Mouse (Mus musculus) embryonic facial prominence, embryonic 11.5 days (tissue): Measurements from ENCODE around the gene Macrod1. TPM values are rescaled to one million over a fixed set of nuclear protein-coding genes. Genes with fewer than 3 reads are reported as not detected.

ENCODE experiments used
- ATAC-seq: fragments of 200-750 bp; cut with Nextera tagmentation; replicated peaks from 2 replicates; pipeline ENCODE4 v1.8.0; 2017; ENCODE audit warnings: low read depth; ENCODE audit not compliant: insufficient number of reproducible peaks, low FRiP score, low TSS enrichment
- DNase-seq: peaks from one replicate; pipeline ENCODE4 v3.0.0-alpha.2; 2015; ENCODE audit warnings: low spot score
- H3K27ac ChIP-seq: fragments of 300-500 bp; sonication (generic); replicated peaks from 2 replicates; pipeline ENCODE4 v1.5.1; 2014; ENCODE audit warnings: mild to moderate bottlenecking, low read depth, low read length, control low read depth
- H3K27me3 ChIP-seq: fragments of 300-500 bp; sonication (generic); 2 replicates; pipeline ENCODE4 v1.6.1; 2014; ENCODE audit warnings: mild to moderate bottlenecking, low read length, moderate library complexity, mixed read lengths; ENCODE audit not compliant: control insufficient read depth, insufficient read depth
- H3K36me3 ChIP-seq: fragments of 300-500 bp; sonication (generic); replicated peaks from 2 replicates; pipeline ENCODE4 v1.6.1; 2014; ENCODE audit warnings: low read depth, mild to moderate bottlenecking, low read length, moderate library complexity, mixed read lengths; ENCODE audit not compliant: control insufficient read depth, insufficient read depth
- H3K4me1 ChIP-seq: fragments of 300-500 bp; sonication (generic); 2 replicates; pipeline ENCODE4 v1.6.1; 2014; ENCODE audit warnings: low read length, mixed read lengths; ENCODE audit not compliant: control insufficient read depth, insufficient read depth
- H3K4me2 ChIP-seq: fragments of 300-500 bp; sonication (generic); 2 replicates; pipeline ENCODE4 v1.6.1; 2014; ENCODE audit warnings: low read depth, mild to moderate bottlenecking, control low read depth, low read length, moderate library complexity
- H3K4me3 ChIP-seq: fragments of 300-500 bp; sonication (generic); 2 replicates; pipeline ENCODE4 v1.5.1; 2014; ENCODE audit warnings: low read depth, low read length, control low read depth
- H3K9ac ChIP-seq: fragments of 300-500 bp; sonication (generic); replicated peaks from 2 replicates; pipeline ENCODE4 v1.6.1; 2014; ENCODE audit warnings: mild to moderate bottlenecking, control low read depth, low read length
- H3K9me3 ChIP-seq: fragments of 300-500 bp; sonication (generic); replicated peaks from 2 replicates; pipeline ENCODE4 v1.6.1; 2016; ENCODE audit warnings: mild to moderate bottlenecking, low read length, inconsistent platforms, mixed read lengths; ENCODE audit not compliant: control insufficient read depth
- WGBS: fragments of 180-500 bp; shearing (Covaris S2); extraction: QIAGEN DNeasy Blood & Tissue Kit; methylation state at CpG from one replicate; pipeline ENCODE4 v1.1.7; 2014; 5-methylcytosine and 5-hydroxymethylcytosine counted together
- polyA plus RNA-seq: library from polyadenylated mRNA; unstranded; fragments of >200 nt; fragmentation: Nextera tagmentation; extraction: Ambion mirVana; gene quantifications from 2 replicates; pipeline ENCODE4 v1.2.1, GENCODE M21; 2014

Gene Macrod1
- polyA plus RNA-seq, 1 experiment from 2014 or later: 6.9 TPM

GRCm38 (mm10) chr19:7125526-7126156, 69.0 kb downstream of the Macrod1 start:
- Histone ChIP-seq H3K9ac (no peak overlapping the region), H3K36me3 (no peaks in the 10 kb centered on the region), H3K4me3 (no peak overlapping the region), H3K9me3 (no peaks in the 10 kb centered on the region), H3K4me2 (no peak overlapping the region), H3K27me3 (no peaks in the 10 kb centered on the region), H3K27ac (no peak overlapping the region), H3K4me1 (peaks cover 10% of the 10 kb centered on the region)
- WGBS: 87% methylated on average over 4 of the region's 4 CpGs
- no peak for ATAC-seq
- no peak for DNase-seq

- Histone ChIP-seq H3K36me3 (no peaks in the 10 kb centered on the region), H3K4me1 (peaks cover 10% of the 10 kb centered on the region), H3K27ac (no peak overlapping the region), H3K9me3 (no peaks in the 10 kb centered on the region), H3K27me3 (no peaks in the 10 kb centered on the region), H3K9ac (no peak overlapping the region), H3K4me3 (no peak overlapping the region), H3K4me2 (no peak overlapping the region)
- ATAC-seq (no peak), DNase-seq (no peak)
- WGBS: 62% methylated on average over 1 of the region's 1 CpGs
These were observed 69.6 kb downstream of the Macrod1 start for GRCm38 (mm10) chr19:7126209-7126608.

- no peak for ATAC-seq
- WGBS: 67% methylated on average over 2 of the region's 2 CpGs
These were observed 70.3 kb downstream of the Macrod1 start for GRCm38 (mm10) chr19:7126933-7127332.

GRCm38 (mm10) chr19:7128551-7129475, 72.2 kb downstream of the Macrod1 start:
- DNase-seq: peak; percentile 79
- Histone ChIP-seq H3K27me3 (no peaks in the 10 kb centered on the region), H3K9ac (peak overlapping the region; percentile 9; the same call in 1 of the 2 replicates), H3K4me2 (no peak overlapping the region), H3K4me1 (peaks cover 10% of the 10 kb centered on the region), H3K27ac (peak overlapping the region; percentile 52; the same call in 1 of the 2 replicates), H3K4me3 (no peak overlapping the region), H3K36me3 (no peaks in the 10 kb centered on the region), H3K9me3 (no peaks in the 10 kb centered on the region)
- ATAC-seq: peak; percentile 59
- 40% methylated on average over 19 of the region's 19 CpGs for WGBS

More at GRCm38 (mm10) chr19:7126933-7127332, 70.3 kb downstream of the Macrod1 start:
- Histone ChIP-seq H3K4me2 (no peak overlapping the region), H3K36me3 (no peaks in the 10 kb centered on the region), H3K9me3 (no peaks in the 10 kb centered on the region), H3K27me3 (no peaks in the 10 kb centered on the region), H3K4me1 (peaks cover 10% of the 10 kb centered on the region), H3K27ac (no peak overlapping the region), H3K4me3 (no peak overlapping the region), H3K9ac (no peak overlapping the region)
- DNase-seq: no peak

- H3K36me3 ChIP-seq: no peaks in the 10 kb centered on the region
- H3K27ac ChIP-seq: no peak overlapping the region
- WGBS: 76% methylated on average over 11 of the region's 11 CpGs
- DNase-seq: no peak
- H3K4me3 ChIP-seq: no peak overlapping the region
- ATAC-seq: no peak
- H3K27me3 ChIP-seq: no peaks in the 10 kb centered on the region; the same call in 1 of the 2 replicates
- no peak overlapping the region for H3K9ac ChIP-seq
- no peaks in the 10 kb centered on the region for H3K9me3 ChIP-seq
- peaks cover 19% of the 10 kb centered on the region for H3K4me1 ChIP-seq
- H3K4me2 ChIP-seq: no peak overlapping the region
These were observed 73.7 kb downstream of the Macrod1 start for GRCm38 (mm10) chr19:7130317-7130716.

GRCm38 (mm10) chr19:7133436-7133835, 76.8 kb downstream of the Macrod1 start:
- H3K27me3 ChIP-seq: no peaks in the 10 kb centered on the region; the same call in 1 of the 2 replicates
- H3K4me3 ChIP-seq: no peak overlapping the region
- ATAC-seq (no peak), DNase-seq (no peak)
- H3K9me3 ChIP-seq: no peaks in the 10 kb centered on the region
- 88% methylated on average over 9 of the region's 9 CpGs for WGBS
- no peak overlapping the region for H3K27ac ChIP-seq
- no peak overlapping the region for H3K9ac ChIP-seq
- H3K4me2 ChIP-seq: no peak overlapping the region
- peaks cover 42% of the 10 kb centered on the region for H3K4me1 ChIP-seq
- H3K36me3 ChIP-seq: no peaks in the 10 kb centered on the region

GRCm38 (mm10) chr19:7134631-7135091, 78.1 kb downstream of the Macrod1 start:
- DNase-seq (peak; percentile 67), ATAC-seq (no peak; the same call in 1 of the 2 replicates)
- peak overlapping the region; percentile 11; the same call in 1 of the 2 replicates for H3K9ac ChIP-seq
- peaks cover 39% of the 10 kb centered on the region for H3K4me1 ChIP-seq
- H3K27ac ChIP-seq: peak overlapping the region; percentile 71
- no peak overlapping the region for H3K4me3 ChIP-seq
- H3K27me3 ChIP-seq: no peaks in the 10 kb centered on the region; the same call in 1 of the 2 replicates
- H3K36me3 ChIP-seq: no peaks in the 10 kb centered on the region
- no peaks in the 10 kb centered on the region for H3K9me3 ChIP-seq
- 12% methylated on average over 17 of the region's 17 CpGs for WGBS
- H3K4me2 ChIP-seq: peak overlapping the region; percentile 0
